ENCODE assay signal across 8 mouse cellular contexts in the genomic region with DNA sequence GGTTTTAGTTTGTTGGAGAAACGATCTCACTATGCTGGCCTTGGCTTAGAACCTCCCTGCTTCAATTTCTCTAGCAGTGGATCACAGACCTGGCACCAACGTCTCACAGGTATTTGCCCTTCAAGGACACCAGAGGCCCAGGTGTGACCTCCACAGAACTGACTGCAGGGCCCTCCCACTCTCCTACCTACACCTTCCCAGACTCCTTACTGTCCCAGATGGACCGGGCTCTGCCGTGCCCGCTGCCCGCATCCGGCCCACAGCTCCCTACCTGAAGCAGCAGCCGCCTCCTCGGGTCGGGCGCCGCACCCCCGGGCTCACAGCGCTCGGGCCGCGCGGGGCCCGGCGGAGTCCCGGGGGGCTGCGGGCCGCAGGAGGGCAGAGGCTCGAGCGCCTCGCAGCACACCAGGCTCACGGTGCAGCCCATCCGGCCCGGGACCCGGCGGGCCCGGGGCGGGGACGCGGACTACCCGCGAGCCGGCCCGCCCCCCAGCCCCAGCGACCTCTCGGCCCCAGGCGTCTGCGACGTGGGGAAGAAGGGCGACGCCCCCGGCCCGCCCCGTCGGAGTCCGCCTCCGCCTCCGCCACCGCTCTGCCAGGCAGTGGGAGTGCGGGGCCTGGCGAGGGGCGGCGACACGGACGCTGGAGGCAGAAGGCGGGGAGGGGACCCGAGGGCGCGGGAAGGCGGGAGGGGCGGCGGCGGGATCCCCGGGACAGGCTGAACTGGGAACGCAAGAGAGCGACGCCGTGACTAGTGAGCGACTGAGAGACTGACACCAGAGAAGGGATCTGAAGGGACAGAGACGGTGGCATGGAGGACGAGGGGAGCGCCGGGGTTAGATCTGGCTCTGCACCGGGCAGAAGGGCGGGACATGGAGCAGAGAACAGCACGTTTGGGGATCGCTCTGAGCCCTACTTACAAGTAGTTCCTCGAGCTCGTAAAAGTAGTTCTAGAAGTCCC. TPM values are rescaled to one million over a fixed set of nuclear protein-coding genes. Genes with fewer than 3 reads are reported as not detected.
DNase-seq lines count a peak whose midpoint lies in the region; ATAC-seq and TF ChIP-seq lines count a peak whose summit lies in the region.

A gene (minus strand): TSS at position 429 of the 961 bp plus-strand sequence.

- peak; percentile 76 for DNase-seq in Muller cell, postnatal 12 days (ENCODE audit: inconsistent ontology term)
- DNase-seq in gastrocnemius, postnatal 36 days, result peak; percentile 31 to 35
- DNase-seq in limb, embryonic 11.5 days (ENCODE audit: low spot score), result peak; percentile 69
- DNase-seq in midbrain, embryonic 10.5 days (ENCODE audit: low spot score), result peak; percentile 66
- peak; percentile 67 for DNase-seq in stomach, postnatal 0 days (ENCODE audit: low spot score)
- no peak for DNase-seq in cerebellum, postnatal 14 days

- H3K27me3 ChIP-seq in limb, embryonic 11.5 days (ENCODE audit: control insufficient read depth, insufficient read depth, low read length), result peaks cover 11% of the 10 kb centered on the region
- H3K27me3 ChIP-seq in midbrain, embryonic 10.5 days (ENCODE audit: low read depth, poor library complexity, severe bottlenecking), result peaks cover 71% of the 10 kb centered on the region
- H3K27me3 ChIP-seq in stomach, postnatal 0 days (ENCODE audit: control insufficient read depth, insufficient read depth, low read length), result no peaks in the 10 kb centered on the region

- H3K9me3 ChIP-seq in limb, embryonic 11.5 days (ENCODE audit: control insufficient read depth, low read length), result no peaks in the 10 kb centered on the region
- no peaks in the 10 kb centered on the region for H3K9me3 ChIP-seq in midbrain, embryonic 10.5 days (replicated peaks)
- H3K9me3 ChIP-seq in stomach, postnatal 0 days (ENCODE audit: control insufficient read depth, low read length), result no peaks in the 10 kb centered on the region

- no peaks in the 10 kb centered on the region for H3K36me3 ChIP-seq in limb, embryonic 11.5 days (ENCODE audit: control insufficient read depth, insufficient read depth, low read length)
- H3K36me3 ChIP-seq in midbrain, embryonic 10.5 days, result no peaks in the 10 kb centered on the region
- no peaks in the 10 kb centered on the region for H3K36me3 ChIP-seq in stomach, postnatal 0 days (ENCODE audit: control insufficient read depth, insufficient read depth, low read length)

- TF ChIP-seq POLR2A in bone marrow macrophage, adult 2 months (IDR thresholded peaks at IDR 0.05; ENCODE audit: borderline replicate concordance, low read depth, low read length), result no peak

- TF ChIP-seq EP300 in stomach, postnatal 0 days (optimal IDR thresholded peaks at IDR 0.05), result no peak

- under 1% methylated on average over 82 of the region's 84 CpGs for WGBS in limb, embryonic 11.5 days
- under 1% methylated on average over 84 of the region's 84 CpGs for WGBS in midbrain, embryonic 10.5 days
- 1% methylated on average over 82 of the region's 84 CpGs for WGBS in stomach, postnatal 0 days

- ATAC-seq in inflammation-experienced regulatory T-cells, adult 6 months, result peak; percentile 55
- ATAC-seq in limb, embryonic 11.5 days (ENCODE audit: insufficient number of reproducible peaks, low FRiP score, low TSS enrichment, low read depth), result peak; percentile 65
- ATAC-seq in stomach, postnatal 0 days (ENCODE audit: low FRiP score, low TSS enrichment), result peak; percentile 41; the same call in 1 of the 2 replicates

- H3K9ac ChIP-seq in limb, embryonic 11.5 days (ENCODE audit: low read length), result peak within 1 kb of the TSS; percentile 58
- H3K9ac ChIP-seq in stomach, postnatal 0 days (ENCODE audit: low read length), result peak within 1 kb of the TSS; percentile 62

- intact Hi-C loops in gastrocnemius, postnatal 36 days (cut with DNase I), result loop anchor here (5.0 kb wide), 2 partner anchors 37 to 142 kb away; no protein-coding TSS in a partner anchor

- H3K27ac ChIP-seq in bone marrow macrophage, adult 2 months (ENCODE audit: insufficient read depth, low read depth, low read length), result no peak within 1 kb of the TSS
- no peak within 1 kb of the TSS for H3K27ac ChIP-seq in limb, embryonic 11.5 days (replicated peaks; ENCODE audit: low read depth, low read length)
- H3K27ac ChIP-seq in midbrain, embryonic 10.5 days (replicated peaks), result peak within 1 kb of the TSS; percentile 79
- no peak within 1 kb of the TSS for H3K27ac ChIP-seq in stomach, postnatal 0 days (replicated peaks)

- no peak for TF ChIP-seq CTCF in bone marrow macrophage, adult 2 months (IDR thresholded peaks at IDR 0.05; ENCODE audit: low read depth, low read length)
- TF ChIP-seq CTCF in stomach, postnatal 0 days (IDR thresholded peaks at IDR 0.05; ENCODE audit: low read depth), result no peak

- peak within 1 kb of the TSS; percentile 85 for H3K4me2 ChIP-seq in limb, embryonic 11.5 days (ENCODE audit: low read depth, severe bottlenecking)
- H3K4me2 ChIP-seq in stomach, postnatal 0 days (replicated peaks; ENCODE audit: low read depth), result peak within 1 kb of the TSS; percentile 96

- peaks cover 10% of the 10 kb centered on the region for H3K4me1 ChIP-seq in bone marrow macrophage, adult 2 months (ENCODE audit: control insufficient read depth, insufficient read depth, low read length)
- H3K4me1 ChIP-seq in limb, embryonic 11.5 days (ENCODE audit: control insufficient read depth, insufficient read depth, low read length), result no peaks in the 10 kb centered on the region
- peaks cover 36% of the 10 kb centered on the region for H3K4me1 ChIP-seq in midbrain, embryonic 10.5 days
- H3K4me1 ChIP-seq in stomach, postnatal 0 days (replicated peaks; ENCODE audit: control insufficient read depth, insufficient read depth), result peaks cover 5% of the 10 kb centered on the region; the same call in 1 of the 2 replicates

- peak within 1 kb of the TSS; percentile 50 for H3K4me3 ChIP-seq in bone marrow macrophage, adult 2 months (ENCODE audit: insufficient read depth, low read length)
- H3K4me3 ChIP-seq in limb, embryonic 11.5 days (ENCODE audit: low read depth, low read length), result peak within 1 kb of the TSS; percentile 47
- peak within 1 kb of the TSS; percentile 68 for H3K4me3 ChIP-seq in midbrain, embryonic 10.5 days
- peak within 1 kb of the TSS; percentile 52 for H3K4me3 ChIP-seq in stomach, postnatal 0 days (ENCODE audit: low read depth, low read length)

RNA-seq across cellular contexts. Expression of the gene that starts here (rescaled TPM):
- 32.8 and 35.5 TPM in 2 replicates for polyA plus RNA-seq in bone marrow macrophage, adult 2 months (2012; ENCODE audit: insufficient read depth, insufficient read length, missing spikeins)
- 100 to 1,000 TPM; 194 to 248 TPM for total RNA-seq in gastrocnemius, postnatal 36 days (2021)
- 10 to 100 TPM in 2 of 3 experiments, 1 to 10 TPM in 1; 9.1 to 16.3 (median 15.5) TPM for polyA plus RNA-seq in inflammation-experienced regulatory T-cells, adult 6 months (2017; shearing (Covaris generic))
- 36.3 and 36.9 TPM in 2 replicates for polyA plus RNA-seq in limb, embryonic 11.5 days (2014; fragmentation: Nextera tagmentation; extraction: Ambion mirVana)
- polyA plus RNA-seq in midbrain, embryonic 10.5 days (2016; fragmentation: Nextera tagmentation; extraction: Ambion mirVana), result 10.3 and 13.4 TPM in 2 replicates
- 28.8 and 32.7 TPM in 2 replicates for polyA plus RNA-seq in stomach, postnatal 0 days (2015; fragmentation: Nextera tagmentation; extraction: Ambion mirVana)

Comparison
In these comparisons a context has a peak if more than half of its experiments do, and no peak if none do; other contexts are left out.
1. DNase-seq: peak in Muller cell, postnatal 12 days (single experiment), gastrocnemius, postnatal 36 days (2 of 2), limb, embryonic 11.5 days (single experiment), midbrain, embryonic 10.5 days (single experiment) and stomach, postnatal 0 days (single experiment); none in cerebellum, postnatal 14 days (0 of 2).
2. Peak in every context shown above with its lines, with median percentiles within 50 percentile points of each other: H3K4me3 ChIP-seq and ATAC-seq.